Mouse (Mus musculus): ENCODE measurements around the gene Fbxw4. TPM values are rescaled to one million over a fixed set of nuclear protein-coding genes. Genes with fewer than 3 reads are reported as not detected.

The Fbxw4 gene
- polyA plus RNA-seq, 1 experiment from 2014 or later, result 5.5 TPM

GRCm38 (mm10) chr19:45622144-45622543 is 38.0 kb downstream of the Fbxw4 start:
- 62% methylated on average over 5 of the region's 5 CpGs for WGBS
- Histone ChIP-seq H3K4me1 (peaks cover 18% of the 10 kb centered on the region), H3K4me3 (no peak overlapping the region), H3K27ac (no peak overlapping the region), H3K9me3 (no peaks in the 10 kb centered on the region), H3K36me3 (peaks cover 21% of the 10 kb centered on the region), H3K27me3 (ENCODE audit: insufficient read depth, poor library complexity, severe bottlenecking) (peaks cover 7% of the 10 kb centered on the region)
- DNase-seq (ENCODE audit: low spot score), result no peak

GRCm38 (mm10) chr19:45621061-45621460 is 39.1 kb downstream of the Fbxw4 start:
- H3K36me3 ChIP-seq, result peaks cover 17% of the 10 kb centered on the region
- peaks cover 7% of the 10 kb centered on the region for H3K27me3 ChIP-seq (ENCODE audit: insufficient read depth, poor library complexity, severe bottlenecking)
- 67% methylated on average over 7 of the region's 7 CpGs for WGBS
- no peak for DNase-seq (ENCODE audit: low spot score)
- H3K9me3 ChIP-seq, result no peaks in the 10 kb centered on the region
- no peak overlapping the region for H3K4me3 ChIP-seq
- H3K4me1 ChIP-seq, result peaks cover 22% of the 10 kb centered on the region
- H3K27ac ChIP-seq, result no peak overlapping the region

- H3K4me3 ChIP-seq, result no peak overlapping the region
- peaks cover 33% of the 10 kb centered on the region for H3K4me1 ChIP-seq
- H3K36me3 ChIP-seq, result peaks cover 7% of the 10 kb centered on the region
- WGBS, result 85% methylated on average over 14 of the region's 14 CpGs
- H3K9me3 ChIP-seq, result no peaks in the 10 kb centered on the region
- peaks cover 10% of the 10 kb centered on the region for H3K27me3 ChIP-seq (ENCODE audit: insufficient read depth, poor library complexity, severe bottlenecking)
- no peak overlapping the region for H3K27ac ChIP-seq
- no peak for DNase-seq (ENCODE audit: low spot score)
Observed at GRCm38 (mm10) chr19:45619744-45620501, 40.2 kb downstream of the Fbxw4 start.

GRCm38 (mm10) chr19:45618184-45618583 is 41.9 kb downstream of the Fbxw4 start:
- Histone ChIP-seq H3K4me3 (no peak overlapping the region), H3K36me3 (peaks cover 4% of the 10 kb centered on the region; the same call in 1 of the 2 replicates), H3K27ac (no peak overlapping the region), H3K4me1 (peaks cover 38% of the 10 kb centered on the region), H3K9me3 (no peaks in the 10 kb centered on the region), H3K27me3 (ENCODE audit: insufficient read depth, poor library complexity, severe bottlenecking) (peaks cover 10% of the 10 kb centered on the region)
- WGBS, result 78% methylated on average over 6 of the region's 6 CpGs
- no peak for DNase-seq (ENCODE audit: low spot score)

- H3K4me3 ChIP-seq, result no peak overlapping the region
- 64% methylated on average over 7 of the region's 7 CpGs for WGBS
- DNase-seq (ENCODE audit: low spot score), result no peak
Observed at GRCm38 (mm10) chr19:45616735-45617134, 43.4 kb downstream of the Fbxw4 start.

GRCm38 (mm10) chr19:45616214-45616518 is 43.9 kb downstream of the Fbxw4 start:
- no peaks in the 10 kb centered on the region for H3K9me3 ChIP-seq
- peaks cover 4% of the 10 kb centered on the region for H3K27me3 ChIP-seq (ENCODE audit: insufficient read depth, poor library complexity, severe bottlenecking)
- peaks cover 4% of the 10 kb centered on the region; the same call in 1 of the 2 replicates for H3K36me3 ChIP-seq
- H3K27ac ChIP-seq, result no peak overlapping the region; the same call in 1 of the 2 replicates
- H3K4me1 ChIP-seq, result peaks cover 40% of the 10 kb centered on the region
- 76% methylated on average over 4 of the region's 4 CpGs for WGBS
- no peak overlapping the region for H3K4me3 ChIP-seq
- DNase-seq (ENCODE audit: low spot score), result no peak

More at GRCm38 (mm10) chr19:45616735-45617134, 43.4 kb downstream of the Fbxw4 start:
- Histone ChIP-seq H3K9me3 (no peaks in the 10 kb centered on the region), H3K36me3 (peaks cover 4% of the 10 kb centered on the region; the same call in 1 of the 2 replicates), H3K4me1 (peaks cover 40% of the 10 kb centered on the region), H3K27ac (no peak overlapping the region), H3K27me3 (ENCODE audit: insufficient read depth, poor library complexity, severe bottlenecking) (peaks cover 10% of the 10 kb centered on the region)

- peaks cover 3% of the 10 kb centered on the region; the same call in 1 of the 2 replicates for H3K27me3 ChIP-seq (ENCODE audit: insufficient read depth, poor library complexity, severe bottlenecking)
- DNase-seq (ENCODE audit: low spot score), result no peak
- H3K36me3 ChIP-seq, result peaks cover 3% of the 10 kb centered on the region; the same call in 1 of the 2 replicates
- peak overlapping the region; percentile 52 for H3K27ac ChIP-seq
- no peaks in the 10 kb centered on the region for H3K9me3 ChIP-seq
- peaks cover 44% of the 10 kb centered on the region for H3K4me1 ChIP-seq
- WGBS, result 70% methylated on average over 12 of the region's 12 CpGs
- no peak overlapping the region for H3K4me3 ChIP-seq
Observed at GRCm38 (mm10) chr19:45615415-45616213, 44.5 kb downstream of the Fbxw4 start.

GRCm38 (mm10) chr19:45614928-45615327 is 45.2 kb downstream of the Fbxw4 start:
- H3K36me3 ChIP-seq, result no peaks in the 10 kb centered on the region
- H3K4me1 ChIP-seq, result peaks cover 42% of the 10 kb centered on the region
- H3K9me3 ChIP-seq, result no peaks in the 10 kb centered on the region
- H3K27ac ChIP-seq, result peak overlapping the region; percentile 52; the same call in 1 of the 2 replicates
- peaks cover 3% of the 10 kb centered on the region; the same call in 1 of the 2 replicates for H3K27me3 ChIP-seq (ENCODE audit: insufficient read depth, poor library complexity, severe bottlenecking)
- WGBS, result 67% methylated on average over 3 of the region's 3 CpGs
- no peak for DNase-seq (ENCODE audit: low spot score)
- H3K4me3 ChIP-seq, result no peak overlapping the region

- no peak for DNase-seq (ENCODE audit: low spot score)
- peaks cover 3% of the 10 kb centered on the region; the same call in 1 of the 2 replicates for H3K27me3 ChIP-seq (ENCODE audit: insufficient read depth, poor library complexity, severe bottlenecking)
- H3K4me3 ChIP-seq, result no peak overlapping the region
- H3K9me3 ChIP-seq, result no peaks in the 10 kb centered on the region
- H3K27ac ChIP-seq, result no peak overlapping the region
- WGBS, result 77% methylated on average over 8 of the region's 8 CpGs
- no peaks in the 10 kb centered on the region for H3K36me3 ChIP-seq
- H3K4me1 ChIP-seq, result peaks cover 42% of the 10 kb centered on the region
Observed at GRCm38 (mm10) chr19:45614375-45614774, 45.7 kb downstream of the Fbxw4 start.

- Histone ChIP-seq H3K9me3 (no peaks in the 10 kb centered on the region), H3K36me3 (no peaks in the 10 kb centered on the region), H3K27me3 (ENCODE audit: insufficient read depth, poor library complexity, severe bottlenecking) (peaks cover 6% of the 10 kb centered on the region; the same call in 1 of the 2 replicates), H3K4me1 (peaks cover 36% of the 10 kb centered on the region), H3K27ac (no peak overlapping the region), H3K4me3 (no peak overlapping the region)
- 81% methylated on average over 5 of the region's 5 CpGs for WGBS
- DNase-seq (ENCODE audit: low spot score), result no peak
Observed at GRCm38 (mm10) chr19:45610823-45611222, 49.3 kb downstream of the Fbxw4 start.

GRCm38 (mm10) chr19:45608648-45609339 is 51.3 kb downstream of the Fbxw4 start:
- Histone ChIP-seq H3K4me3 (no peak overlapping the region), H3K27ac (no peak overlapping the region), H3K27me3 (ENCODE audit: insufficient read depth, poor library complexity, severe bottlenecking) (peaks cover 3% of the 10 kb centered on the region; the same call in 1 of the 2 replicates), H3K9me3 (no peaks in the 10 kb centered on the region), H3K36me3 (no peaks in the 10 kb centered on the region), H3K4me1 (peaks cover 37% of the 10 kb centered on the region)
- DNase-seq (ENCODE audit: low spot score), result no peak
- WGBS, result 84% methylated on average over 13 of the region's 13 CpGs

- no peak for DNase-seq (ENCODE audit: low spot score)
- Histone ChIP-seq H3K27ac (peak overlapping the region; percentile 42; the same call in 1 of the 2 replicates), H3K27me3 (ENCODE audit: insufficient read depth, poor library complexity, severe bottlenecking) (peaks cover 3% of the 10 kb centered on the region; the same call in 1 of the 2 replicates), H3K4me3 (no peak overlapping the region), H3K4me1 (peaks cover 41% of the 10 kb centered on the region), H3K9me3 (no peaks in the 10 kb centered on the region), H3K36me3 (no peaks in the 10 kb centered on the region)
- 40% methylated on average over 7 of the region's 7 CpGs for WGBS
Observed at GRCm38 (mm10) chr19:45607479-45607878, 52.6 kb downstream of the Fbxw4 start.
